Comparison of ENCODE assay signal across 25 mouse cellular contexts in the genomic region with DNA sequence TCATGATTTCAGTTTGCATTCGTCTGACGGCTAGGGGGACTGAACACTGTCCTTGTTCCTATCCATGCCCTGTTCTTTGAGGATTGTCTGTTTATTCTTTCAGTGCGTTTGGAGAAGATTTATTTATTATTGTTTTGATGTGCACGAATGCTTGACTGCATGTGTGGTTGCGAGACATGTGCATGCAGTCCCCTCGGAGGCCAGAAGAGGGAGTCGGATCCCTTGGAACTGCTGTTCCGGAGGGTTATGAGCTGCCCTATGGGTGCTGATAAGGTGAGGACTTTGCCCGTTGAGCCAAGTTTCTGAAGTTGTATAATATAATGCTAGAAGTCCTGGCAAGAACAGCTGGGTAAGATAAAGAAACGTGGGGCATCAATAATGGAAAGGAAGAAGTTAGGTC.
A peak's percentile ranks its signal among the peaks of the same experiment; 100 is the strongest.
DNase-seq lines count a peak whose midpoint lies in the region; ATAC-seq and TF ChIP-seq lines count a peak whose summit lies in the region.
"Had no signal": no experiment of that assay in that cellular context is flagged by ENCODE, and none has a peak within 500 bp of the region (broad histone marks: within the 10 kb centered on the region; RNA-seq: fewer than 3 reads in every experiment).

No protein-coding gene starts in this region.

- H3K4me3 ChIP-seq in hindbrain, postnatal 0 days (ENCODE audit: low read length), result no peak overlapping the region
- H3K4me3 ChIP-seq in hindbrain, embryonic 12.5 days, result no peak overlapping the region
- no peak overlapping the region for H3K4me3 ChIP-seq in midbrain, postnatal 0 days (ENCODE audit: low read depth, low read length)
- H3K4me3 ChIP-seq in midbrain, embryonic 14.5 days (replicated peaks; ENCODE audit: low read depth, low read length), result no peak overlapping the region
- no peak overlapping the region for H3K4me3 ChIP-seq in ES-E14 (ENCODE audit: insufficient read depth in 1 of 2, low read depth in 1 of 2, low read length in 2 of 2, poor library complexity in 1 of 2, severe bottlenecking in 1 of 2)
- H3K4me3 ChIP-seq: erythroblast, embryonic 14.5 days; heart, embryonic 10.5 days; hindbrain, embryonic 15.5 days; left cerebral cortex, adult 2 months; lung, embryonic 15.5 days; midbrain, embryonic 10.5 days had no signal

- in situ Hi-C loops in ES-E14 (cut with MboI; ENCODE audit: low sequenced_read_pairs in 2 of 2, unreplicated experiment in 2 of 2), result loop anchor here (10.0 to 25.0 kb wide), 2 partner anchors 272 to 820 kb away; no protein-coding TSS in a partner anchor

- no peak overlapping the region for H3K4me2 ChIP-seq in hindbrain, postnatal 0 days (ENCODE audit: low read depth, low read length)
- no peak overlapping the region for H3K4me2 ChIP-seq in hindbrain, embryonic 12.5 days (replicated peaks)
- no peak overlapping the region for H3K4me2 ChIP-seq in midbrain, postnatal 0 days (ENCODE audit: low read depth, low read length, poor library complexity, severe bottlenecking)
- no peak overlapping the region for H3K4me2 ChIP-seq in midbrain, embryonic 14.5 days (ENCODE audit: low read length)
- H3K4me2 ChIP-seq: hindbrain, embryonic 15.5 days; lung, embryonic 15.5 days had no signal

- H3K27ac ChIP-seq in hindbrain, postnatal 0 days, result no peak overlapping the region
- H3K27ac ChIP-seq in hindbrain, embryonic 12.5 days, result no peak overlapping the region
- H3K27ac ChIP-seq in midbrain, postnatal 0 days (ENCODE audit: low read depth, low read length), result no peak overlapping the region
- H3K27ac ChIP-seq in midbrain, embryonic 14.5 days (replicated peaks; ENCODE audit: low read depth, low read length), result no peak overlapping the region
- no peak overlapping the region for H3K27ac ChIP-seq in ES-E14 (ENCODE audit: insufficient read depth, low read depth, low read length, poor library complexity, severe bottlenecking)
- H3K27ac ChIP-seq: heart, embryonic 10.5 days; hindbrain, embryonic 15.5 days; left cerebral cortex, adult 2 months; lung, embryonic 15.5 days; macrophage; midbrain, embryonic 10.5 days had no signal

- no peak for TF ChIP-seq POLR2A in brain, embryonic 14.5 days (IDR thresholded peaks at IDR 0.05; ENCODE audit: borderline replicate concordance, extremely low read depth, insufficient read depth, insufficient read length, poor library complexity, severe bottlenecking)

- H3K9me3 ChIP-seq in hindbrain, postnatal 0 days (ENCODE audit: low read length), result no peaks in the 10 kb centered on the region
- H3K9me3 ChIP-seq in hindbrain, embryonic 12.5 days (replicated peaks), result no peaks in the 10 kb centered on the region
- H3K9me3 ChIP-seq in midbrain, postnatal 0 days (ENCODE audit: low read length), result no peaks in the 10 kb centered on the region
- H3K9me3 ChIP-seq in midbrain, embryonic 14.5 days (ENCODE audit: control insufficient read depth, low read length), result no peaks in the 10 kb centered on the region
- no peaks in the 10 kb centered on the region for H3K9me3 ChIP-seq in ES-E14 (ENCODE audit: control insufficient read depth, insufficient read depth, low read depth, low read length)
- H3K9me3 ChIP-seq: heart, embryonic 10.5 days; hindbrain, embryonic 15.5 days; lung, embryonic 15.5 days; midbrain, embryonic 10.5 days had no signal

- no peaks in the 10 kb centered on the region for H3K27me3 ChIP-seq in hindbrain, postnatal 0 days (ENCODE audit: insufficient read depth, low read length)
- 0 out of 2 replicates have a peak, but pooled peaks cover 3% of the 10 kb centered on the region for H3K27me3 ChIP-seq in hindbrain, embryonic 12.5 days
- H3K27me3 ChIP-seq in midbrain, postnatal 0 days (ENCODE audit: insufficient read depth, low read length), result no peaks in the 10 kb centered on the region
- no peaks in the 10 kb centered on the region for H3K27me3 ChIP-seq in midbrain, embryonic 14.5 days (ENCODE audit: control insufficient read depth, insufficient read depth, low read length)
- H3K27me3 ChIP-seq: hindbrain, embryonic 15.5 days; lung, embryonic 15.5 days had no signal

- no peaks in the 10 kb centered on the region for H3K4me1 ChIP-seq in hindbrain, postnatal 0 days (ENCODE audit: insufficient read depth, low read length)
- H3K4me1 ChIP-seq in hindbrain, embryonic 12.5 days, result no peaks in the 10 kb centered on the region
- H3K4me1 ChIP-seq in midbrain, postnatal 0 days (ENCODE audit: insufficient read depth, low read length), result no peaks in the 10 kb centered on the region
- no peaks in the 10 kb centered on the region for H3K4me1 ChIP-seq in midbrain, embryonic 14.5 days (ENCODE audit: control insufficient read depth, insufficient read depth, low read length)
- H3K4me1 ChIP-seq in ES-E14 (ENCODE audit: control insufficient read depth in 2 of 2, insufficient read depth in 2 of 2, low read length in 2 of 2, poor library complexity in 1 of 2), result no peaks in the 10 kb centered on the region
- H3K4me1 ChIP-seq: heart, embryonic 10.5 days; lung, embryonic 15.5 days had no signal

- 91% methylated on average over 10 of the region's 10 CpGs for WGBS in hindbrain, postnatal 0 days
- WGBS in hindbrain, embryonic 12.5 days, result 91% methylated on average over 10 of the region's 10 CpGs
- WGBS in midbrain, postnatal 0 days, result 91% methylated on average over 10 of the region's 10 CpGs
- 92% methylated on average over 10 of the region's 10 CpGs for WGBS in midbrain, embryonic 14.5 days

- TF ChIP-seq CTCF in hindbrain, postnatal 0 days (IDR thresholded peaks at IDR 0.05; ENCODE audit: low read depth), result peak; percentile 33; the same call in 1 of the 2 replicates
- peak; percentile 43 for TF ChIP-seq CTCF in midbrain, postnatal 0 days (IDR thresholded peaks at IDR 0.05)
- TF ChIP-seq CTCF in brain, embryonic 14.5 days (IDR thresholded peaks at IDR 0.05; ENCODE audit: borderline replicate concordance, extremely low read depth, insufficient read depth, insufficient read length), result peak; percentile 23; the same call in 1 of the 2 replicates

- DNase-seq in hindbrain, postnatal 0 days (ENCODE audit: low spot score), result no peak
- DNase-seq in midbrain, postnatal 0 days (ENCODE audit: low spot score), result no peak
- DNase-seq in midbrain, embryonic 14.5 days, result no peak
- peak; percentile 26 for DNase-seq in ES-E14 (ENCODE audit: low read depth, low spot score)
- no peak for DNase-seq in brain, embryonic 14.5 days (ENCODE audit: low read depth)
- no peak for DNase-seq in cerebellum, postnatal 4 days (ENCODE audit: low spot score in 2 of 2)
- no peak for DNase-seq in right cerebral cortex, adult 18-20 months
- DNase-seq: adrenal gland, postnatal 10 days; cerebellum, adult 2 months; gastrocnemius, postnatal 36 days; heart, postnatal 10 days; kidney, adult 11 months; kidney, postnatal 10 days; left cerebral cortex, postnatal 4 days; liver had no signal

- H3K9ac ChIP-seq in hindbrain, postnatal 0 days (replicated peaks; ENCODE audit: low read length), result no peak overlapping the region
- no peak overlapping the region for H3K9ac ChIP-seq in hindbrain, embryonic 12.5 days
- H3K9ac ChIP-seq in midbrain, postnatal 0 days (replicated peaks; ENCODE audit: low read length, poor library complexity, severe bottlenecking), result no peak overlapping the region
- no peak overlapping the region for H3K9ac ChIP-seq in midbrain, embryonic 14.5 days (replicated peaks; ENCODE audit: low read length)
- H3K9ac ChIP-seq in ES-E14 (ENCODE audit: insufficient read depth, low read depth, low read length, poor library complexity, severe bottlenecking), result no peak overlapping the region
- H3K9ac ChIP-seq: hindbrain, embryonic 15.5 days; lung, embryonic 15.5 days had no signal

- no peaks in the 10 kb centered on the region for H3K36me3 ChIP-seq in hindbrain, postnatal 0 days (ENCODE audit: insufficient read depth, low read length)
- no peaks in the 10 kb centered on the region for H3K36me3 ChIP-seq in hindbrain, embryonic 12.5 days
- no peaks in the 10 kb centered on the region for H3K36me3 ChIP-seq in midbrain, postnatal 0 days (ENCODE audit: insufficient read depth, low read length)
- no peaks in the 10 kb centered on the region for H3K36me3 ChIP-seq in midbrain, embryonic 14.5 days (ENCODE audit: control insufficient read depth, insufficient read depth, low read length)
- H3K36me3 ChIP-seq in ES-E14 (ENCODE audit: control insufficient read depth, insufficient read depth, low read length, poor library complexity, severe bottlenecking), result no peaks in the 10 kb centered on the region
- H3K36me3 ChIP-seq: heart, embryonic 10.5 days; hindbrain, embryonic 15.5 days; lung, embryonic 15.5 days; midbrain, embryonic 10.5 days had no signal

- ATAC-seq in hindbrain, postnatal 0 days, result no peak
- no peak for ATAC-seq in hindbrain, embryonic 12.5 days (ENCODE audit: low FRiP score)
- ATAC-seq in midbrain, postnatal 0 days (ENCODE audit: low FRiP score), result no peak
- ATAC-seq in midbrain, embryonic 14.5 days (ENCODE audit: low FRiP score, low TSS enrichment), result no peak
- ATAC-seq: activated CD4-positive, CD25-positive, alpha-beta regulatory T cell, adult 4 months; forebrain, embryonic 14.5 days had no signal

TF ChIP-seq in ES-E14, 5 proteins besides CTCF, POLR2A, EP300 and RAD21:
- TF ChIP-seq MAFK (IDR thresholded peaks at IDR 0.05; ENCODE audit: insufficient read depth, low read depth, low read length) (no peak), ZC3H11A (IDR thresholded peaks at IDR 0.05; ENCODE audit: borderline replicate concordance, low read depth, low read length) (peak; percentile 86), ZNF384 (IDR thresholded peaks at IDR 0.05; ENCODE audit: low read depth, low read length) (no peak), CHD2 (IDR thresholded peaks at IDR 0.05; ENCODE audit: low read depth, low read length) (no peak)
